ENCODE assay signal across 8 mouse cellular contexts in the genomic region with DNA sequence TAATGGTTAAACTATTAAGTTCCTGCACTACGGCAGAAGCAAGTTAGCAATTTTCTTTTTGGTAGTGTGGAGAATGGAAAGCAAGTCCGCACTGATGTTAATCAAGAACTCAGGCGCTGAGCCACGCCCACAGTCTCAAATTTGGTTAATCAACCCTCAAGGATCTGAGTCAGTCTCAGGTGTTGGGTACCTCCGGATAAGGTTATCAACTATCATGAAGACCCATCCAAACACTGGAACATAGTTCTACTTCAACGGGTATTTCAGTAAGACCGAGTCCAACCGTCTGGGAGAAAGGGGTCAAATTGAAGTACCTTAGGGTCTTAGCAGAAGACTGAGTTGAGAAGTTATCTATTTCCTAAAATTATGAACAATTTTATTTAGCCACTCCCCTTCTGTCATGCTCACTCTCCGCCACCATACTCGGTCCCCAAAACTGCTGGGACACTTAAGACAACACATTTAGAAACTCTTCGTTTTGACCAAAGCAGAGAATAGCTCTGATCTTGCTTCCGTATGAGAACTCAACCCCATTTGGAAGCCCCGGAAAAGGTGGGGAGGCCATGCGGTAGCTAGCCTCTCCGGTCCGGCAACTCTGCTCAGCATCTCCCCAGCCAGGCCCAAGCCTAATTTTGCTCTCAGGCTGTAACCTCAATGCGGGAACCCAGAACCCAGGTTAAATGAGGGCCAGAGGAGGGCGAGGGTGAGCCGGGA. TPM values are rescaled to one million over a fixed set of nuclear protein-coding genes. Genes with fewer than 3 reads are reported as not detected.
DNase-seq lines count a peak whose midpoint lies in the region; ATAC-seq and TF ChIP-seq lines count a peak whose summit lies in the region.

No protein-coding gene starts in this region.

- peak overlapping the region; percentile 75 for H3K4me2 ChIP-seq in lung, embryonic 14.5 days
- peak overlapping the region; percentile 93 for H3K4me2 ChIP-seq in liver, embryonic 15.5 days
- peak overlapping the region; percentile 86 for H3K4me2 ChIP-seq in stomach, postnatal 0 days (replicated peaks; ENCODE audit: low read depth)

- no peak for TF ChIP-seq EP300 in stomach, postnatal 0 days (optimal IDR thresholded peaks at IDR 0.05)

- whole genome bisulfite sequencing in lung, embryonic 14.5 days = 7% methylated on average over 19 of the region's 19 CpGs
- 4% methylated on average over 19 of the region's 19 CpGs for WGBS in liver, embryonic 15.5 days (ENCODE audit: insufficient replicate concordance)
- WGBS in stomach, postnatal 0 days = 6% methylated on average over 19 of the region's 19 CpGs

- H3K27ac ChIP-seq in lung, embryonic 14.5 days (ENCODE audit: low read depth) = peak overlapping the region; percentile 73
- H3K27ac ChIP-seq in cortical plate, adult 2 months (ENCODE audit: insufficient read depth, low read length) = no peak overlapping the region
- H3K27ac ChIP-seq in liver, embryonic 15.5 days (replicated peaks) = peak overlapping the region; percentile 95
- peak overlapping the region; percentile 88 for H3K27ac ChIP-seq in stomach, postnatal 0 days (replicated peaks)

- H3K9ac ChIP-seq in lung, embryonic 14.5 days = peak overlapping the region; percentile 57
- peak overlapping the region; percentile 79 for H3K9ac ChIP-seq in liver, embryonic 15.5 days
- peak overlapping the region; percentile 79 for H3K9ac ChIP-seq in stomach, postnatal 0 days (ENCODE audit: low read length)

- H3K4me1 ChIP-seq in lung, embryonic 14.5 days (ENCODE audit: insufficient read depth) = 0 out of 2 replicates have a peak, but pooled peaks cover 5% of the 10 kb centered on the region
- no peaks in the 10 kb centered on the region for H3K4me1 ChIP-seq in cortical plate, adult 2 months (ENCODE audit: control insufficient read depth, insufficient read depth, low read length)
- H3K4me1 ChIP-seq in liver, embryonic 15.5 days (replicated peaks) = peaks cover 40% of the 10 kb centered on the region
- H3K4me1 ChIP-seq in stomach, postnatal 0 days (replicated peaks; ENCODE audit: control insufficient read depth, insufficient read depth) = no peaks in the 10 kb centered on the region; the same call in 1 of the 2 replicates

- ATAC-seq in lung, embryonic 14.5 days (ENCODE audit: insufficient read depth) = no peak; the same call in 1 of the 2 replicates
- ATAC-seq in inflammation-experienced regulatory T-cells, adult 6 months = peak; percentile 30
- ATAC-seq in liver, embryonic 15.5 days (ENCODE audit: insufficient read depth) = peak; percentile 49
- peak; percentile 48 for ATAC-seq in stomach, postnatal 0 days (ENCODE audit: low FRiP score, low TSS enrichment)

- peak; percentile 26 for DNase-seq in lung, embryonic 14.5 days
- DNase-seq in lung, postnatal 4 days = no peak
- DNase-seq in stomach, postnatal 0 days (ENCODE audit: low spot score) = no peak
- DNase-seq in thymus, postnatal 25 days = no peak
- no peak for DNase-seq in cerebellum, adult 8-10 months

- no peaks in the 10 kb centered on the region for H3K27me3 ChIP-seq in lung, embryonic 14.5 days (ENCODE audit: insufficient read depth, low read length)
- no peaks in the 10 kb centered on the region for H3K27me3 ChIP-seq in liver, embryonic 15.5 days
- no peaks in the 10 kb centered on the region for H3K27me3 ChIP-seq in stomach, postnatal 0 days (ENCODE audit: control insufficient read depth, insufficient read depth, low read length)

- no peaks in the 10 kb centered on the region for H3K9me3 ChIP-seq in lung, embryonic 14.5 days (ENCODE audit: low read depth, low read length)
- H3K9me3 ChIP-seq in liver, embryonic 15.5 days (replicated peaks) = no peaks in the 10 kb centered on the region
- no peaks in the 10 kb centered on the region for H3K9me3 ChIP-seq in stomach, postnatal 0 days (ENCODE audit: control insufficient read depth, low read length)

- TF ChIP-seq CTCF in lung, embryonic 14.5 days (IDR thresholded peaks at IDR 0.05; ENCODE audit: low read depth) = peak; percentile 44
- no peak for TF ChIP-seq CTCF in cortical plate, adult 2 months (IDR thresholded peaks at IDR 0.05; ENCODE audit: extremely low read depth, insufficient read depth, low read length)
- 0 out of 2 replicates have a peak, but pooled peaks have one; percentile 23 for TF ChIP-seq CTCF in stomach, postnatal 0 days (IDR thresholded peaks at IDR 0.05; ENCODE audit: low read depth)

- no peak for TF ChIP-seq POLR2A in cortical plate, adult 2 months (IDR thresholded peaks at IDR 0.05; ENCODE audit: extremely low read depth, insufficient read depth, low read length)

- H3K36me3 ChIP-seq in lung, embryonic 14.5 days (ENCODE audit: insufficient read depth) = peaks cover 15% of the 10 kb centered on the region
- H3K36me3 ChIP-seq in liver, embryonic 15.5 days (replicated peaks) = peaks cover 16% of the 10 kb centered on the region
- no peaks in the 10 kb centered on the region for H3K36me3 ChIP-seq in stomach, postnatal 0 days (ENCODE audit: control insufficient read depth, insufficient read depth, low read length)

- H3K4me3 ChIP-seq in lung, embryonic 14.5 days (ENCODE audit: low read depth, low read length) = peak overlapping the region; percentile 55
- H3K4me3 ChIP-seq in cortical plate, adult 2 months (ENCODE audit: insufficient read depth, low read length) = peak overlapping the region; percentile 41
- peak overlapping the region; percentile 74 for H3K4me3 ChIP-seq in liver, embryonic 15.5 days (replicated peaks)
- peak overlapping the region; percentile 65 for H3K4me3 ChIP-seq in stomach, postnatal 0 days (ENCODE audit: low read depth, low read length)

RNA-seq across cellular contexts. Expression of gene Strada, which starts 9.2 kb away (rescaled TPM):
- 31.7 and 32.6 TPM in 2 replicates for polyA plus RNA-seq in lung, embryonic 14.5 days (2014; fragmentation: Nextera tagmentation; extraction: Ambion mirVana)
- 51.9 and 55.2 TPM in 2 replicates for polyA plus RNA-seq in cortical plate, adult 2 months (2012; rRNA removed)
- polyA plus RNA-seq in inflammation-experienced regulatory T-cells, adult 6 months (2017; shearing (Covaris generic)) = 10 to 100 TPM; 28.1 to 45.4 (median 37.4) TPM
- 7.8 and 7.9 TPM in 2 replicates for polyA plus RNA-seq in liver, embryonic 15.5 days (2015; fragmentation: Nextera tagmentation; extraction: Ambion mirVana)
- 9.9 and 11.8 TPM in 2 replicates for polyA plus RNA-seq in stomach, postnatal 0 days (2015; fragmentation: Nextera tagmentation; extraction: Ambion mirVana)

RNA-seq across cellular contexts. Expression of gene Ccdc47, which starts 23.3 kb away (rescaled TPM):
- 66.5 and 69.6 TPM in 2 replicates for polyA plus RNA-seq in lung, embryonic 14.5 days (2014; fragmentation: Nextera tagmentation; extraction: Ambion mirVana)
- polyA plus RNA-seq in cortical plate, adult 2 months (2012; rRNA removed) = 68.3 and 83.3 TPM in 2 replicates
- polyA plus RNA-seq in inflammation-experienced regulatory T-cells, adult 6 months (2017; shearing (Covaris generic)) = 10 to 100 TPM; 77.0 to 93.9 (median 77.0) TPM
- 36.4 and 37.3 TPM in 2 replicates for polyA plus RNA-seq in liver, embryonic 15.5 days (2015; fragmentation: Nextera tagmentation; extraction: Ambion mirVana)
- 51.4 and 52.5 TPM in 2 replicates for polyA plus RNA-seq in stomach, postnatal 0 days (2015; fragmentation: Nextera tagmentation; extraction: Ambion mirVana)

RNA-seq across cellular contexts. Expression of gene Ddx42, which starts 23.9 kb away (rescaled TPM):
- 75.5 and 82.1 TPM in 2 replicates for polyA plus RNA-seq in lung, embryonic 14.5 days (2014; fragmentation: Nextera tagmentation; extraction: Ambion mirVana)
- 41.6 and 43.7 TPM in 2 replicates for polyA plus RNA-seq in cortical plate, adult 2 months (2012; rRNA removed)
- 10 to 100 TPM; 55.6 to 92.5 (median 83.3) TPM for polyA plus RNA-seq in inflammation-experienced regulatory T-cells, adult 6 months (2017; shearing (Covaris generic))
- 21.3 and 22.4 TPM in 2 replicates for polyA plus RNA-seq in liver, embryonic 15.5 days (2015; fragmentation: Nextera tagmentation; extraction: Ambion mirVana)
- polyA plus RNA-seq in stomach, postnatal 0 days (2015; fragmentation: Nextera tagmentation; extraction: Ambion mirVana) = 27.2 TPM in 2 replicates

RNA-seq across cellular contexts. Expression of gene Limd2, which starts 32.2 kb away (rescaled TPM):
- polyA plus RNA-seq in lung, embryonic 14.5 days (2014; fragmentation: Nextera tagmentation; extraction: Ambion mirVana) = 211 and 229 TPM in 2 replicates
- 86.0 and 102 TPM in 2 replicates for polyA plus RNA-seq in cortical plate, adult 2 months (2012; rRNA removed)
- polyA plus RNA-seq in inflammation-experienced regulatory T-cells, adult 6 months (2017; shearing (Covaris generic)) = 100 to 1,000 TPM; 535 to 666 (median 652) TPM
- 82.2 and 82.7 TPM in 2 replicates for polyA plus RNA-seq in liver, embryonic 15.5 days (2015; fragmentation: Nextera tagmentation; extraction: Ambion mirVana)
- polyA plus RNA-seq in stomach, postnatal 0 days (2015; fragmentation: Nextera tagmentation; extraction: Ambion mirVana) = 45.3 and 48.7 TPM in 2 replicates

RNA-seq across cellular contexts. Expression of gene Gm10840, which starts 32.2 kb away (rescaled TPM):
- not detected in 2 replicates for polyA plus RNA-seq in lung, embryonic 14.5 days (2014; fragmentation: Nextera tagmentation; extraction: Ambion mirVana)
- polyA plus RNA-seq in cortical plate, adult 2 months (2012; rRNA removed) = not detected in 2 replicates
- polyA plus RNA-seq in inflammation-experienced regulatory T-cells, adult 6 months (2017; shearing (Covaris generic)) = not detected
- not detected in 2 replicates for polyA plus RNA-seq in liver, embryonic 15.5 days (2015; fragmentation: Nextera tagmentation; extraction: Ambion mirVana)
- polyA plus RNA-seq in stomach, postnatal 0 days (2015; fragmentation: Nextera tagmentation; extraction: Ambion mirVana) = not detected in 2 replicates
